Mouse (Mus musculus): ENCODE results near the gene Tcf25. TPM values are rescaled to one million over a fixed set of nuclear protein-coding genes. Genes with fewer than 3 reads are reported as not detected.

The Tcf25 gene
- polyA plus RNA-seq, 1 experiment from 2014 or later: 396 TPM

GRCm38 (mm10) chr8:123375701-123376100, 2.1 kb downstream of the Tcf25 start:
- WGBS: 78% methylated on average over 10 of the region's 10 CpGs
- Histone ChIP-seq H3K4me1 (ENCODE audit: control insufficient read depth, insufficient read depth, low read depth, low read length) (peaks cover 21% of the 10 kb centered on the region), H3K27me3 (replicated peaks; ENCODE audit: control insufficient read depth, insufficient read depth, low read length) (no peaks in the 10 kb centered on the region), H3K9ac (ENCODE audit: low read depth, low read length) (peak overlapping the region; percentile 30; the same call in 1 of the 2 replicates), H3K27ac (ENCODE audit: low read depth, low read length) (no peak overlapping the region; the same call in 1 of the 2 replicates), H3K9me3 (ENCODE audit: control insufficient read depth, low read length) (no peaks in the 10 kb centered on the region), H3K4me3 (ENCODE audit: low read length) (no peak overlapping the region), H3K36me3 (ENCODE audit: control insufficient read depth, insufficient read depth, low read length) (no peaks in the 10 kb centered on the region; the same call in 1 of the 2 replicates), H3K4me2 (ENCODE audit: low read length) (no peak overlapping the region)
- no peak for ATAC-seq

DNA sequence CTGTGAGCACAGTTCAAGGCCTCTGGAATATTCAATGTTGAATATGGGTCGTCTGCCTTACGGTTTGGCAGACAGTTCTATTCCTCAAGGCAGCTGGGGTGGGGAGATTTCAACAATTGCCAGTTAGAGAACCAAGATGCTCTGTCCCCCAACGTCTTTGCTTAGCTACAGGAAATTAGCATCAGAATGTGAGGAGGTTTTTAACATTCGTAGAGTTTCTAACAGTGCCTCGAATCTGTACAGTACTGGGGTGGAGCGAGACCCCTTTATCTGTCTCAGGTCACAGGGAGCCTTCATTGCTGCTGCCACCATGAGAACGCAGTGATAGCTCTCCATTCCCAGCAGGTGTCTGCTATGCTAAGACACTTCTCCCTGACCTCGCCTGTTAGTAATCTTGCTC, 2.6 kb downstream of the Tcf25 start:
- no peak for ATAC-seq
- H3K4me3 ChIP-seq (ENCODE audit: low read length): no peak overlapping the region
- H3K27me3 ChIP-seq (replicated peaks; ENCODE audit: control insufficient read depth, insufficient read depth, low read length): no peaks in the 10 kb centered on the region
- no peak overlapping the region; the same call in 1 of the 2 replicates for H3K9ac ChIP-seq (ENCODE audit: low read depth, low read length)
- peaks cover 21% of the 10 kb centered on the region for H3K4me1 ChIP-seq (ENCODE audit: control insufficient read depth, insufficient read depth, low read depth, low read length)
- no peak overlapping the region for H3K4me2 ChIP-seq (ENCODE audit: low read length)
- H3K27ac ChIP-seq (ENCODE audit: low read depth, low read length): no peak overlapping the region
- no peaks in the 10 kb centered on the region; the same call in 1 of the 2 replicates for H3K36me3 ChIP-seq (ENCODE audit: control insufficient read depth, insufficient read depth, low read length)
- 46% methylated on average over 8 of the region's 8 CpGs for WGBS
- no peaks in the 10 kb centered on the region for H3K9me3 ChIP-seq (ENCODE audit: control insufficient read depth, low read length)

DNA sequence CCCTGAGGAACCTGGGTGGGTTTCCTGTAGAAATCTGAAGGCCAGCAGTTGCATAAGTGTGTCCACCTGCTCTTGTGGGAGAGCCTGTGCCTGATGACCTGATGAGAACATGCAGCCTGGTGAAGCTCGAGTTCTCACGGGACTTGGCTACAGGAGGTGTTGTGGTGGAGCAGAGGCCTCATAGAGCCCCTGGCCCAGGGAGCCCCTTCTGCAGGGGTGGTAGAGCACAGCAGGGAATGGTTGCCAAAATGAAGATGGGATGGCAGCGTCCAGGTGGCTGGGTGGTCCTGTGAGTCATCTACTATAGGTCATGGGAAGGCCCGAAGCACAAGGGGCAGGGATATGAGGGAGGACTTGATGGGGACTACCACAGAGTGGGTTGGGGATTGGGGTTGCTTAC, 8.2 kb downstream of the Tcf25 start:
- H3K9me3 ChIP-seq (ENCODE audit: control insufficient read depth, low read length): no peaks in the 10 kb centered on the region
- no peak overlapping the region for H3K4me2 ChIP-seq (ENCODE audit: low read length)
- no peaks in the 10 kb centered on the region for H3K27me3 ChIP-seq (replicated peaks; ENCODE audit: control insufficient read depth, insufficient read depth, low read length)
- 90% methylated on average over 4 of the region's 4 CpGs for WGBS
- H3K4me3 ChIP-seq (ENCODE audit: low read length): no peak overlapping the region
- no peak for ATAC-seq
- peaks cover 35% of the 10 kb centered on the region for H3K36me3 ChIP-seq (ENCODE audit: control insufficient read depth, insufficient read depth, low read length)
- H3K9ac ChIP-seq (ENCODE audit: low read depth, low read length): no peak overlapping the region
- H3K27ac ChIP-seq (ENCODE audit: low read depth, low read length): no peak overlapping the region
- no peaks in the 10 kb centered on the region for H3K4me1 ChIP-seq (ENCODE audit: control insufficient read depth, insufficient read depth, low read depth, low read length)

DNA sequence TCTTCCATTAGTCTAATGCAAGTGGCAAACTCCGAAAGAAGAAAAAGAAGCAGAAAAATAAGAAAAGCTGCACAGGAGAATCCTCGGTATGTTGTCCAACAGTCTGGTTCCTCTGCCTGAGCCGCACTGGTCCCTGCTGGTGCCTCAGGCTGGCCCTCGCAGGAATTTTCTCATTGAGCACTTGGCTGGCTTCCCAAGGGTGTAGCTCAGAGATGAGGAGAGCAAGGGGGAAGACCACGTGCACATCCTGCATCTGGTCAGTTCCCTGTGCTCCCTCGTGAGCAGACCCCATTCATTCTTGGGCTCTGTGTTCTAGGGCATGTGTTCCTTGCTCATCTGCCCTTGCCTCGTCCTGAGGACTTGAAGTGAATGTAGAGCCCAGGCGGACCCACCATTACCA, 9.0 kb downstream of the Tcf25 start:
- no peak overlapping the region for H3K27ac ChIP-seq (ENCODE audit: low read depth, low read length)
- 84% methylated on average over 8 of the region's 8 CpGs for WGBS
- peaks cover 39% of the 10 kb centered on the region for H3K36me3 ChIP-seq (ENCODE audit: control insufficient read depth, insufficient read depth, low read length)
- no peak overlapping the region for H3K9ac ChIP-seq (ENCODE audit: low read depth, low read length)
- H3K4me1 ChIP-seq (ENCODE audit: control insufficient read depth, insufficient read depth, low read depth, low read length): no peaks in the 10 kb centered on the region
- H3K4me2 ChIP-seq (ENCODE audit: low read length): no peak overlapping the region
- no peaks in the 10 kb centered on the region for H3K27me3 ChIP-seq (replicated peaks; ENCODE audit: control insufficient read depth, insufficient read depth, low read length)
- no peak overlapping the region for H3K4me3 ChIP-seq (ENCODE audit: low read length)
- ATAC-seq: no peak
- no peaks in the 10 kb centered on the region for H3K9me3 ChIP-seq (ENCODE audit: control insufficient read depth, low read length)

DNA sequence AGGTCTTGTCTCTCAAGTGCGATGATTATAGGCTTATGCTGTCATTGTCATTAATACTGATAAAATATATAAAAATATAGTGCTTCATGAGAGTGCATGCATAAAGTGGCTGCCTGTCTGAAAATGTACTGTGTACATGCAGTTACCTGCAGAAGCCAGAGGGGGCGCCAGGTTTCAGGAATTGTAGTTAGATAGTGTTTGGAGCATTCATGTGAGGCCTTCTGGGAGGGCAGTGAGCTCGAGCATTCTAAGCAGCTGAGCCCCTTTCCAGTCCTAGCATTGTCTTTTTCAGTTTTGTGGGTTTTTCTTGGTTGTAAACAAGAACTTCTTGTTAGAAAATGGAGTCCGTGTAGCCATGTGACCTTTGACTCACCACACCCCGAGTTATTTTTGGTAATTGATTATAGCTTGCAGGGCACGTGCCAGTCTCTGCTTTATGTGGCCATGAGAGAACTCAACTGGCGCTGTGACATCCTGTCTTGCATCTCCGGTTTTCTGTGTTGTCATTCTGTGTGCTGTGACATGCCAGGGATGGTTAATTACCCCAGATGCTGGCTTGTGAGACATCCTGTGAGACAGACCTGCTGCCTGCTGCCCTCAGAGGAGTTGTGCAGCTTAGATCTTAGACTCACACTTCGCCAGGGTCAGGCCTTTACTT, 11.5 kb downstream of the Tcf25 start:
- Histone ChIP-seq H3K27ac (ENCODE audit: low read depth, low read length) (no peak overlapping the region), H3K4me1 (ENCODE audit: control insufficient read depth, insufficient read depth, low read depth, low read length) (no peaks in the 10 kb centered on the region), H3K9me3 (ENCODE audit: control insufficient read depth, low read length) (no peaks in the 10 kb centered on the region), H3K27me3 (replicated peaks; ENCODE audit: control insufficient read depth, insufficient read depth, low read length) (no peaks in the 10 kb centered on the region), H3K4me2 (ENCODE audit: low read length) (no peak overlapping the region), H3K9ac (ENCODE audit: low read depth, low read length) (no peak overlapping the region), H3K4me3 (ENCODE audit: low read length) (no peak overlapping the region), H3K36me3 (ENCODE audit: control insufficient read depth, insufficient read depth, low read length) (peaks cover 62% of the 10 kb centered on the region)
- 71% methylated on average over 9 of the region's 9 CpGs for WGBS
- ATAC-seq: no peak

DNA sequence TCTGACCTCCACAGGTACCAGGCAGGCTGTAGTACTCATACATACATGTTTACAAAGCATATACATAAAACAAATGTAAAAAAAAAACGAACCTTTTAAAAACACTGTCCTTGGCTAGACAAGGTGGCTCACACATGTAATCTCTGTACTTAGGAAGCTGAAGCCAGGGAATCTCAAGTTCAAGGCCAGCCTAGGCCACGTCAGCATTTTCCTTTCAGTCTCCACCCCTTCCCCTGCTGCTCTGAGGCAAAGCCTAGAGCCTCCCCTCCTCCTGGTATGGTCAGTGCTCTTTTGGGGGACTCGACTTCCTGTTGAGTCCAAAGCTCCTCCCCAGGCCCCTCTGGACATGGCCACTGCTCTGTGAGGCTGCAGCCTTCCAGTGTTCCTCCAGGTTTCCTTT, 13.5 kb downstream of the Tcf25 start:
- ATAC-seq: no peak
- Histone ChIP-seq H3K36me3 (ENCODE audit: control insufficient read depth, insufficient read depth, low read length) (peaks cover 75% of the 10 kb centered on the region), H3K9ac (ENCODE audit: low read depth, low read length) (no peak overlapping the region), H3K4me3 (ENCODE audit: low read length) (no peak overlapping the region), H3K9me3 (ENCODE audit: control insufficient read depth, low read length) (no peaks in the 10 kb centered on the region), H3K4me1 (ENCODE audit: control insufficient read depth, insufficient read depth, low read depth, low read length) (no peaks in the 10 kb centered on the region), H3K27me3 (replicated peaks; ENCODE audit: control insufficient read depth, insufficient read depth, low read length) (no peaks in the 10 kb centered on the region), H3K4me2 (ENCODE audit: low read length) (no peak overlapping the region), H3K27ac (ENCODE audit: low read depth, low read length) (no peak overlapping the region)
- WGBS: 85% methylated on average over 3 of the region's 3 CpGs

- Histone ChIP-seq H3K36me3 (ENCODE audit: control insufficient read depth, insufficient read depth, low read length) (peaks cover 74% of the 10 kb centered on the region), H3K9me3 (ENCODE audit: control insufficient read depth, low read length) (no peaks in the 10 kb centered on the region), H3K4me3 (ENCODE audit: low read length) (no peak overlapping the region), H3K4me2 (ENCODE audit: low read length) (no peak overlapping the region), H3K27me3 (replicated peaks; ENCODE audit: control insufficient read depth, insufficient read depth, low read length) (no peaks in the 10 kb centered on the region), H3K9ac (ENCODE audit: low read depth, low read length) (no peak overlapping the region), H3K27ac (ENCODE audit: low read depth, low read length) (no peak overlapping the region), H3K4me1 (ENCODE audit: control insufficient read depth, insufficient read depth, low read depth, low read length) (no peaks in the 10 kb centered on the region)
- 94% methylated on average over 8 of the region's 8 CpGs for WGBS
- ATAC-seq: no peak
These were observed 14.2 kb downstream of the Tcf25 start for GRCm38 (mm10) chr8:123387801-123388200.

DNA sequence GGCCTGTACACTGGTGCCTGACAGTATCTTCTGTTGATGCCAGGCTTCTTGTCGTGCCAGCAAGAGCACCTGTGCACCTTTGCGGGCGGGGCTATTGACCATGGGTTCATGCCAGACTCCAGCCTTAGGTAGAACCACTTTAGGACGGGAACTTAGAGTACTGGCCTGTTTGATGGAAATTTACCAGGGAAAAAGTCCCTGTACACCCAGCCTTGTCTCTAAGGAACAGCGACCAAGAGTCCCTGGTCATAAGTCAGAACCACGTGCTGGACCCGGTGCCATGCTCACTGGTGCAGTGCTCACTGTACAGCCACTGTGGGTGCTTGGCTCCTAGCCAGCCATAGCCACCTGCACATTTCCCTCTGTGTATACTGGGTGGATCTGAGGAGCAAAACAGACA, 15.5 kb downstream of the Tcf25 start:
- no peaks in the 10 kb centered on the region for H3K27me3 ChIP-seq (replicated peaks; ENCODE audit: control insufficient read depth, insufficient read depth, low read length)
- H3K9me3 ChIP-seq (ENCODE audit: control insufficient read depth, low read length): no peaks in the 10 kb centered on the region
- peaks cover 75% of the 10 kb centered on the region for H3K36me3 ChIP-seq (ENCODE audit: control insufficient read depth, insufficient read depth, low read length)
- no peak overlapping the region for H3K4me2 ChIP-seq (ENCODE audit: low read length)
- no peak overlapping the region for H3K4me3 ChIP-seq (ENCODE audit: low read length)
- no peak overlapping the region for H3K27ac ChIP-seq (ENCODE audit: low read depth, low read length)
- 95% methylated on average over 7 of the region's 7 CpGs for WGBS
- H3K9ac ChIP-seq (ENCODE audit: low read depth, low read length): no peak overlapping the region
- H3K4me1 ChIP-seq (ENCODE audit: control insufficient read depth, insufficient read depth, low read depth, low read length): no peaks in the 10 kb centered on the region
- no peak for ATAC-seq

- H3K27me3 ChIP-seq (replicated peaks; ENCODE audit: control insufficient read depth, insufficient read depth, low read length): no peaks in the 10 kb centered on the region
- H3K27ac ChIP-seq (ENCODE audit: low read depth, low read length): no peak overlapping the region
- H3K4me1 ChIP-seq (ENCODE audit: control insufficient read depth, insufficient read depth, low read depth, low read length): no peaks in the 10 kb centered on the region
- H3K9ac ChIP-seq (ENCODE audit: low read depth, low read length): no peak overlapping the region
- no peak overlapping the region for H3K4me2 ChIP-seq (ENCODE audit: low read length)
- H3K9me3 ChIP-seq (ENCODE audit: control insufficient read depth, low read length): no peaks in the 10 kb centered on the region
- WGBS: 93% methylated on average over 13 of the region's 13 CpGs
- no peak for ATAC-seq
- H3K36me3 ChIP-seq (ENCODE audit: control insufficient read depth, insufficient read depth, low read length): peaks cover 80% of the 10 kb centered on the region
- no peak overlapping the region for H3K4me3 ChIP-seq (ENCODE audit: low read length)
These were observed 24.8 kb downstream of the Tcf25 start for GRCm38 (mm10) chr8:123398308-123398707.

All from hindbrain, embryonic 16.5 days (tissue).